Mouse (Mus musculus) monocyte, adult 2 months (primary cell): ENCODE results near the gene Tas2r130.
"Not testable (repeated sequence)": the region's sequence is repeated elsewhere in the genome, so short reads cannot be mapped to it uniquely, and the experiment has no call there.

Experiments
- DNase-seq, 2 experiments: peaks; one replicate each; pipeline ENCODE4 v3.0.0; 2022; ENCODE audit warnings: low spot score in 2 of 2, low read depth in 1 of 2

The Tas2r130 gene

DNA sequence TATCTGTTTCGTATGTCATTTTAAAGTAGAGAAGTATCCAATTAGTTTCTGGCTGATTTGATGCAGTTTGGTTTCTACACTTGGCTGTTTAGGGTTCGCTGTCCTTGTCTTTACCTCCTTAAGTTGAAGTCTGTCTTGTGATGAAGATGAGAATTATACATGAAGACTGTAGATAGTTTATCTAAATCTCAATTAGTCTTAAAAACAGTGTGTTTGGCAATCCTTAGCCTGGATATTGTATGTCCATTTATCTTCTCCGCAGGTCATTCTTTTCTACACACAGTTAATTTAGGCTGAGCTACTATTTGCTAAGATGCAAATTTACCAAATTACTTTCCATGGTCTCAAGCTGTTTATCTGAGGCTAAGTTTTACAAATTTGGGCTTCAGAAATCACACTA lies at the start of gene Tas2r130:
Tas2r130 (minus strand) TSS at position 101 of the 400 bp plus-strand sequence.
- no peak for DNase-seq

DNA sequence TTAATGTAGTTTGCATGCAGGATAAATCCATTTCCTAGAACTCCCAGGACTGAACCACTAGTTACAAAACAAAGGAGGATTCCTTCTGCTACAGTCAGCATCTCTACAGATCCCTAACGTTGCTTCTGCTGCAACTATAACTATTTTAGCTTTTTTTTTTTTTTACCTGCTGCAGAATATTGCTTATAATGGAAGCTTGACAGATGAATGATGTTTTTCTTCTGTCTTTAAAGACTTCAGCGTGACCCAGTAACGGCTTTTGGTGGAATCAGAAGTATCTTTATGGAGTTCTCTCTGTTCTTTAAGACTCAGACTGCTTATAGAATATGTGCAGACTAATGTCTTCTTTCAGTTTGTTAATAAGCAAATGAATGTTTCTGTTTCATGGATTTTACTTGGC lies 48.1 kb upstream of the Tas2r130 start, which contains the start of gene Tas2r106:
Tas2r106 (minus strand) TSS at position 101 of the 400 bp plus-strand sequence.
- no peak for DNase-seq

DNA sequence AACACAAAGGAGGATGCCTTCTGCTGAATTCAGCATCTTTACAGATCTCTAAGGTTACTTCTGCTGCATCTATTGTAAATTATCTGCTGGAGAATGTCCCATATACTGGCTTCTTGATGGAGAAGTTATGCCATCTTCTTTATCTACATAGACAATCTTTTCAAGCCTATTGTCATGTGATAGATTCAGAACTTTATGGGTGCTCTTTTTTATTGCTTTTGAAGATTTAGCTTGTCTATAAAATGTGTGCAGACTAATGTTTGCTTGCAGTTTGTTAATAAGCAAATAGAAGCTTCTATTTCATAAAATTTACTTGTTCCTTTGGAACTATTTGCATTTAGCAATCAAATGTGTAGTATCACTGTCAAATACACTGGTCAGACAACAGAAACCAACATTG lies 29.3 kb upstream of the Tas2r130 start, which contains the start of gene Tas2r107:
Tas2r107 (minus strand) TSS at position 101 of the 400 bp plus-strand sequence.
- DNase-seq, result no peak

DNA sequence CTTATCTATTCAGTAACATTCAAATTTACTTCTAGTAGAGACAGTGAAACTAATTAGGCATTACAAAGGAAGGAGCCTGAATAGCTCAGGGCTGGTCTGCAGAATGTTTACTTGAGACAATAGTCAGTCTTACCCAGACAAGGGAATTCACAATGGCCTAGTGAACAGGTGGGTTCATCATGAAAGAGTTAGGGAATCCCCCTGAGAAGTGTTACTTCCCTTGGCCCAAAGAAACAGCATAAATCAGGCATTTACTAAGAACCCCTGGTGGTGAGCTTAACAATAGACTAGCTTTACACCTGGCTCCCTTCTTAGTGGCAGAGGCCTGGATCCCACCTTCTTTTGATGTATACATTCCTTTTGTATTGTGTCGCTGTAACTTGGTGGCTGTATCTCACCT lies 20.8 kb downstream of the Tas2r130 start:
- not testable (repeated sequence) for DNase-seq

DNA sequence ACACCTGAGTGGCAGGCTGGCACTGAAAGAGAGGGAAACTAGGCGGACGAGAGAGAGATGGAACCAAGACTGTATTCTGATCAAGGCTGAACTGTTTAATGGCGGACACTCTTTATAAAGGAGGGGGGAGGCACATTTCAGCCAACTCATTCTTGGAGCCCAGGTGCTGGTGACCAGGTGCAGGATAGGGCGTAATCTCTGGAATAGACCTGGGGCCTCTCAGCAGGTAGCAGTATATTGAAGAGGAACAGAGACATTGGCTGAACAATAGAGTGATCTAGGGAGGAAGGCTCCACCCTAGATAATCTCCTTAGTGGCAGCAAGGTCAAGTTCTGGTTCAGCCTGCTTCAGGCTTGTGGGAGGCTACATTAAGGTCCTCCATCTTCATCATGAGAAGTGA lies 25.9 kb downstream of the Tas2r130 start:
- no peak for DNase-seq
